Mouse (Mus musculus): ENCODE data around the gene Skp2. TPM values are rescaled to one million over a fixed set of nuclear protein-coding genes. Genes with fewer than 3 reads are reported as not detected.

The Skp2 gene
- 3.9 and 7.9 TPM in 2 replicates for polyA plus RNA-seq (2012)

DNA sequence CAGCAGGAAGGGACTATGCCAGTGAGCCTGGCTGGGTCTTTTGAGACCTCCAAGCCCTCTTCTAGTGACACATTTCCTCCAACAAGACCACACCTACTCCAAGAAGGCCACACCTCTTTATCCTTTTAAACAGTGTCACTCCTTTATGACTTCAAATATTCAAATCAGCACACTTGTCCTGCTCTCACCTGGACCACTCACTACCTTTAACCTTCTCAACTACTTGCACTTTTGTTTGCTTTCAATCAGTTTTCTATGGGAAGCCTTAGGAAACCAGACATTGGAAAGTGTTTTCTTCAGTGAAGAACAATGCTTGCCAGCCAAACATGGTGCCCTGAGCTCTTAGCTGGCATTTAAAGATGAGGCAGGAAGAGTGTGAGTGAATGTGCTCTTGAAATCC is at the start of gene Skp2:
Gene Skp2, minus strand, starts transcription at position 101 of the 400 bp plus-strand sequence.
- TF ChIP-seq GATA1 (IDR thresholded peaks at IDR 0.05; ENCODE audit: low read length) = no peak

- TF ChIP-seq GATA1 (IDR thresholded peaks at IDR 0.05; ENCODE audit: low read length) = no peak
These were observed 43.2 kb upstream of the Skp2 start for GRCm38 (mm10) chr15:9198421-9198820.

- no peak for TF ChIP-seq GATA1 (IDR thresholded peaks at IDR 0.05; ENCODE audit: low read length)
These were observed 34.6 kb upstream of the Skp2 start for GRCm38 (mm10) chr15:9189796-9190195.

DNA sequence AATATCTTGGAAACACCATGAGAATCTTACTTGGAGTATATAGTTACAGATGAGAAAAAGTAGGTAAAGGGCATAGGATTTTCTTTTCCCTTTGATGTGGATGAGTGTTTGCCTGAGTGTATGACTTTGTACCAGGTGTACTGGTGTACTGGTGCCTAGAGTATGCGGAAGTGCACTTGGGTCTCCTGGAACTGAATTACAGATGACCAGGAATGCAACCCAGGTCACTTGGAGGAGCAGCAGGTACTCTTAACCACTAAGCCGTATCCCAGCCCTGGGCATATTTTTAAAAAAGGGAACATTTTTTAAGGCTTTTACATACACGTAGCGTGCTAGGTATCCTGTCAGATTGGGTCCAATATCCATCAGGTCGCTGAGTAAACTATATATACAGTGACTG is 28.8 kb upstream of the Skp2 start:
- TF ChIP-seq GATA1 (IDR thresholded peaks at IDR 0.05; ENCODE audit: low read length) = no peak

GRCm38 (mm10) chr15:9177038-9177437 is 21.8 kb upstream of the Skp2 start:
- no peak for TF ChIP-seq GATA1 (IDR thresholded peaks at IDR 0.05; ENCODE audit: low read length)

- no peak for TF ChIP-seq GATA1 (IDR thresholded peaks at IDR 0.05; ENCODE audit: low read length)
These were observed 8.9 kb upstream of the Skp2 start for GRCm38 (mm10) chr15:9164125-9164524.

- no peak for TF ChIP-seq GATA1 (IDR thresholded peaks at IDR 0.05; ENCODE audit: low read length)
These were observed 7.4 kb upstream of the Skp2 start for GRCm38 (mm10) chr15:9162557-9163070.

GRCm38 (mm10) chr15:9140684-9141171 is 14.5 kb downstream of the Skp2 start:
- TF ChIP-seq GATA1 (IDR thresholded peaks at IDR 0.05; ENCODE audit: low read length) = no peak

DNA sequence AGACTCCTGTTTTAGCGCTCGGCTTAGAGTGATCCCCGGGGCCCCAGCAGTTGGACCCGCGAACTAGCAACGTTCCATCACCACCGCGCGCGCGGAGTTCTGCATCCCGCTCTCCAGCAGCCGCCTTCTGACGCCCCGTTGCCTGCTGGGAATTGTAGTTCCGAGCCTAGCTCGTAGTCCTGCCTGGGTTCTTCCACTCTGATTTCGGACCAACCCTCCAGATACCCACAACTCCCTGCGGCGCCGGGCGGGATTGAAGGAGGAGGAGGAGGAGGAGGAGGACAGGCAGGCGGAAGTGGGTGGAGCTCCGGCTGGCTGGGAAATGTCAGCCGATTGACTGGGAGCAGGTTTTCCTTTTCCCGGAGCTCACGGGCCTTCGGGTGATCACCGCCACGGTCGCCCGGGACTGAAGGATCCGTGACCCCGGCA is 15.0 kb downstream of the Skp2 start, which contains the start of gene Lmbrd2:
Gene Lmbrd2, plus strand, starts transcription at position 299 of the 429 bp plus-strand sequence.
- no peak for TF ChIP-seq GATA1 (IDR thresholded peaks at IDR 0.05; ENCODE audit: low read length)

- no peak for TF ChIP-seq GATA1 (IDR thresholded peaks at IDR 0.05; ENCODE audit: low read length)
These were observed 15.8 kb downstream of the Skp2 start for GRCm38 (mm10) chr15:9139447-9139846.

DNA sequence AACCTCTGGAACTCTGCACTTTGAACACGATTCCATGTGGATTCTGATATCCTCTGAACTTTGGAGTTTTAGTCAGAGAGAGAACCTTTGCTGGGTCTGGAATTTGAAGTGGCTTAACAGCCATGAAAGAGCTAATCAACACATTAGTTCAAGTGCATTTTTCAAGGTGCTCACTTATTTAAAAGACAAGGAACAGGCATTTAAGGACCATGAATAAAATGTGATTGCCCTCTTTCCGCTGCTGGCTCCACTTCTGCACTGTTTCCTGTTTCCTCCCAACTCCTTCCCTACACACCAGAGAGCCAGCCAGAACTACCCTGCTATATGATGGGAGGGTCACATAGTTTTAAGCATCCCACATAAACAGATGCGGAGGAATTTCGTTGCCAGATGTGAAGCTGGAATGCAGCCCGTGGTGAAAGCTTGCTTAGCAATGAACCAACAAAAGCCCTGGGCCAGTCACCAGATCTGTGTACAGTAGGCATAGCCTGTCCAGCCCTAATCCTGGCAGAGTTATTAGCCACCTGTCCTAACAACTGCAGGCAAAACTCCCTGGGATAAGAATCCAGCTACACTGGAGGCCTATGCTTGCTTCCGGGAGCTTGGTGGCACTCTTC is 20.2 kb downstream of the Skp2 start:
- TF ChIP-seq GATA1 (IDR thresholded peaks at IDR 0.05; ENCODE audit: low read length) = no peak

- TF ChIP-seq GATA1 (IDR thresholded peaks at IDR 0.05; ENCODE audit: low read length) = no peak
These were observed 22.4 kb downstream of the Skp2 start for GRCm38 (mm10) chr15:9132693-9133443.

DNA sequence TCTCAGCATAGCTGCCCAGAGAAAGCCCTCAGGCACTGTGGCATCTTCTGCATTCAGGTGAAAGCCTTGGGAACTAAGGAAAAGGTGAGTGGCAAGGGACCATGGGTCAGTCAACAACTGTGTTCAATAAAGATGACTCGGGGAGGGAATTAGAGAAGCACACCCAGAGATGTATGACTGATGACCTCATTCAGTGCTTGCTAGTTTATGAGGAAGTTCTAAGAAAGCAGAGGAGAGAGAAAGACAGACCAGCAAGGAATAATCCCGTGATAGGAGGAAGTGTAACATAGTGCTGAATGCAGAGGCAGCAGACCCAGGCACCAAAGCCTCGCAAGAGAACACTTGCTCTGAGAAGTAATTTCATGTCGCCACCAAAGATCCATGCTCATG is 23.7 kb downstream of the Skp2 start:
- no peak for TF ChIP-seq GATA1 (IDR thresholded peaks at IDR 0.05; ENCODE audit: low read length)

- no peak for TF ChIP-seq GATA1 (IDR thresholded peaks at IDR 0.05; ENCODE audit: low read length)
These were observed 24.3 kb downstream of the Skp2 start for GRCm38 (mm10) chr15:9130772-9131498.

DNA sequence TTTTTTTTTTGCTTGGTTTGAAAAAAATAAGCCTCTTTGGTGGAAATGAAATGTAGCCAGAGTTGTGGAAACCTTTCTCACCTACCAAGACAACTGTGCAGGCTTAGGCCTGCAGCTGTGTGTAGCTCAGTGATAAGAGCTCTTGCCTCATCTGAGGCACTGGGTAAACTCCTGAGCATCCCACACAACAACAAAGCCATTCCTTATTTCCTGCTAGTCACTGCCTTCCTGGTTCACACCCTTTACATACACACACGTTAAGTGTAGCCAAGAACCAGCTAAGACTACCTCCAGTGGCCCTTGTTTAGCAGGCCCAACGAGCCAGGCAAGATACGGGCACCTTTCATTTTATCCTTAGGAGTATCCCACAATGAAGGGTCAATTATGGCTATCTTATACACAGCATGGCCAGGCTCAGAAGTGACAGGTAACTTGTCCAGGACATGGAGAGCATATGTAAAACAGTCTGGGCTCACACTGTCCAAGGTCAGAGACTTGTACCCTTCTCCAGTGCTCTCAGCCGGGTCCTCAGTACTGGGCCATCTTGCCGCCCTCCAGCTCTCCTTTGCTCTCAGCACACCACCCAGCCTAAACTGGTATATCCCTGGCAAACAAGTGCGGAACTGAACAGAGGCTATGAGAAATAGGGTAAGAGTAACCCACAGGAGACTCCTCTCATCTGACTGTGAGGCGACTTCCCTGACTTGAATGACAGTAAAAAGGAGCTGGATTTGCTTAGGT is 28.0 kb downstream of the Skp2 start:
- TF ChIP-seq GATA1 (IDR thresholded peaks at IDR 0.05; ENCODE audit: low read length) = no peak
